Mouse (Mus musculus) olfactory bulb, adult 2 months (tissue): ENCODE measurements around the gene Slc35a1.

Source experiments
- CTCF ChIP-seq: fragments of 200-500 bp; IDR thresholded peaks from 2 replicates; pipeline ENCODE4 v1.5.1; 2012; ENCODE audit warnings: low read depth, mild to moderate bottlenecking, low read length, moderate library complexity; ENCODE audit not compliant: insufficient read depth
- POLR2A ChIP-seq: fragments of 200-500 bp; IDR thresholded peaks from 2 replicates; pipeline ENCODE4 v1.6.1; 2012; ENCODE audit warnings: mild to moderate bottlenecking, low read depth, low read length, moderate library complexity; ENCODE audit not compliant: insufficient read depth

- TF ChIP-seq POLR2A (no peak), CTCF (no peak)
These were observed 31.1 kb downstream of the Slc35a1 start for GRCm38 (mm10) chr4:34656101-34656500.
